Mouse (Mus musculus) forebrain, embryonic 16.5 days (tissue): ENCODE results near the gene Ppp2ca. TPM values are rescaled to one million over a fixed set of nuclear protein-coding genes. Genes with fewer than 3 reads are reported as not detected.
"Not testable (repeated sequence)": the region's sequence is repeated elsewhere in the genome, so short reads cannot be mapped to it uniquely, and the experiment has no call there.

ENCODE experiments used
- ATAC-seq: fragments of 200-750 bp; cut with Nextera tagmentation; 2 replicates; pipeline ENCODE4 v1.8.0; 2017; ENCODE audit warnings: mild to moderate bottlenecking, moderate library complexity
- H3K27ac ChIP-seq: fragments of 300-500 bp; sonication (generic); 2 replicates; pipeline ENCODE4 v1.5.1; 2014; ENCODE audit warnings: low read length, control low read depth
- H3K27me3 ChIP-seq: fragments of 300-500 bp; sonication (generic); replicated peaks from 2 replicates; pipeline ENCODE4 v1.6.1; 2014; ENCODE audit warnings: low read length; ENCODE audit not compliant: control insufficient read depth, insufficient read depth
- H3K36me3 ChIP-seq: fragments of 300-500 bp; sonication (generic); 2 replicates; pipeline ENCODE4 v1.6.1; 2014; ENCODE audit not compliant: control insufficient read depth, insufficient read depth
- H3K4me1 ChIP-seq: fragments of 300-500 bp; sonication (generic); replicated peaks from 2 replicates; pipeline ENCODE4 v1.6.1; 2014; ENCODE audit warnings: low read length; ENCODE audit not compliant: control insufficient read depth, insufficient read depth
- H3K4me2 ChIP-seq: fragments of 300-500 bp; sonication (generic); 2 replicates; pipeline ENCODE4 v1.6.1; 2014; ENCODE audit warnings: mild to moderate bottlenecking, low read length, control low read depth
- H3K4me3 ChIP-seq: fragments of 300-500 bp; sonication (generic); replicated peaks from 2 replicates; pipeline ENCODE4 v1.5.1; 2014; ENCODE audit warnings: mild to moderate bottlenecking, low read length, control low read depth
- H3K9ac ChIP-seq: fragments of 300-500 bp; sonication (generic); replicated peaks from 2 replicates; pipeline ENCODE4 v1.6.1; 2014; ENCODE audit warnings: low read depth, low read length, control low read depth
- H3K9me3 ChIP-seq: fragments of 300-500 bp; sonication (generic); 2 replicates; pipeline ENCODE4 v1.6.1; 2016; ENCODE audit warnings: low read length; ENCODE audit not compliant: control insufficient read depth
- WGBS: fragments of 180-500 bp; shearing (Covaris S2); extraction: QIAGEN DNeasy Blood & Tissue Kit; methylation state at CpG from one replicate; pipeline ENCODE4 v1.1.7; 2014; 5-methylcytosine and 5-hydroxymethylcytosine counted together
- microRNA-seq: library from miRNA; unstranded; fragments of <30 nt; microRNA quantifications from one replicate; pipeline ENCODE4, GENCODE M21; 2017
- polyA plus RNA-seq: library from polyadenylated mRNA; unstranded; fragments of >200 nt; fragmentation: Nextera tagmentation; extraction: Ambion mirVana; gene quantifications from 2 replicates; pipeline ENCODE4 v1.2.1, GENCODE M21; 2015

Ppp2ca gene
- polyA plus RNA-seq, 1 experiment from 2014 or later = 116 TPM

DNA sequence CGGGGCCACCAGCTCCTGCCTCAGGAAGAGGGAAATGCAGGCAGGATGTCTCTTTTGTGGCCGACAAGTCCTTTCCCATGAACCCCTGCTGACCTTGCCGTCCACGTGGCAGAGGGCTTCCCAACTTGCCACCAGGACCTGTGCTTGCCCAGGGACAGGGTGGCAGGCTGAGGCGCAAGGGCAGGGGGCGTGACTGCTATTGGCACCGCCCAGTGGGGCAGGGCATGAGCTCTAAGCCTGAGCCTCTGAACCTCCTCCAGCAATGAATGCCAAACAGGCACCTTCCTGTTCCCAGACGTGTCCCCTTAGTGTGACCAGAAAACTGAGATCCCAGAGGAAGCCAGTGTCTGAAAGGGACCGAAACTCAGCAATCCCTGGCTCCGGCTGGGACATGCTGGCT, 65.4 kb downstream of the Ppp2ca start:
- H3K9ac ChIP-seq = no peak overlapping the region
- no peak for ATAC-seq
- WGBS = 38% methylated on average over 10 of the region's 10 CpGs
- no peaks in the 10 kb centered on the region for H3K36me3 ChIP-seq
- peaks cover 16% of the 10 kb centered on the region for H3K27me3 ChIP-seq
- no peak overlapping the region for H3K27ac ChIP-seq
- H3K4me3 ChIP-seq = no peak overlapping the region
- no peaks in the 10 kb centered on the region for H3K9me3 ChIP-seq
- H3K4me1 ChIP-seq = 0 out of 2 replicates have a peak, but pooled peaks cover 9% of the 10 kb centered on the region
- H3K4me2 ChIP-seq = no peak overlapping the region

DNA sequence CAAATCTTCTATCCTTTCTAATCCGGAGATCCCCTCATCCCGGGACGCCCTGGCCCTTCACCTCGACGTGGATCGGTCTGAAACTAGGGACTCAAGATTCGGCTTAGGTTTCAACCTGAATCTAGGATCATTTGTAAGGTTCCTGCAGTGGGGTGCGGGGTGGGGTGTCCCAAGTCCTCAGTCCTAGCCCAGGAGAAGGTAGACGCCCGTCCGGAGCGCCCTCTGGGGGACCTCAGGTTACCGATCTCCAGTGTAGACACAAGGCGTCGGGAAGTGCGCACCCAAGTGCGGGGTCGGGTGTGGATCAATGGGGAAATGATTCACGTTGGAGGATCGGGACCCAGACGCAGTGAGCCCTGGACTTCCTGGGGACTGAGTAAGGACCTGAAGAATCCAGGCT, 68.6 kb downstream of the Ppp2ca start:
- Histone ChIP-seq H3K27me3 (peaks cover 22% of the 10 kb centered on the region), H3K9ac (no peak overlapping the region), H3K9me3 (no peaks in the 10 kb centered on the region), H3K4me1 (0 out of 2 replicates have a peak, but pooled peaks cover 9% of the 10 kb centered on the region), H3K36me3 (no peaks in the 10 kb centered on the region), H3K4me3 (no peak overlapping the region), H3K4me2 (no peak overlapping the region), H3K27ac (no peak overlapping the region)
- under 1% methylated on average over 21 of the region's 21 CpGs for WGBS
- ATAC-seq = no peak

DNA sequence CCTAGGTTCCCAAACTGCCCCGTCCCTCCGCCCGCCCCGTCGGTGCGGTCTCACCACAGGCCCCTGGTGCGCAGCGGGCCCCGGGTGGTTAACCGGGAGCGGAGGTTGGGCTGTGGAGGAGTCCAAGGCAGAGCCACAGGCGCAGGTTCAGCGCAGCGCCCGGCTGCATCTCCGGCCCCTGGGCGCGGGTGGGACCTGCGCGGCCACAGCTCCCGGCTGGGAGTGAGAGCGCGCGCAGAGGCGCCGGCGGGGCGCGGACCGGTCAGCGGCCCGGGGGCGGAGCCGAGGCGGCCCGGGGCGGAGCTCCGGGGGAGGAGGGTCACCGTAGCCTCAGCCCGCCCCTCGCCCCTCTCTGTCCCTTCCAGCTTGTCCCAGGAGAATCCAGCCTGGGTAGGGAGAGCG, 69.4 kb downstream of the Ppp2ca start:
- WGBS = 2% methylated on average over 20 of the region's 42 CpGs
- not testable (repeated sequence) for H3K9me3 ChIP-seq, H3K27ac ChIP-seq, H3K9ac ChIP-seq, H3K36me3 ChIP-seq, H3K4me1 ChIP-seq
- peaks cover 22% of the 10 kb centered on the region for H3K27me3 ChIP-seq
- H3K4me3 ChIP-seq = peak overlapping the region; percentile 35
- peak; percentile 58; the same call in 1 of the 2 replicates for ATAC-seq
- peak overlapping the region; percentile 56 for H3K4me2 ChIP-seq

DNA sequence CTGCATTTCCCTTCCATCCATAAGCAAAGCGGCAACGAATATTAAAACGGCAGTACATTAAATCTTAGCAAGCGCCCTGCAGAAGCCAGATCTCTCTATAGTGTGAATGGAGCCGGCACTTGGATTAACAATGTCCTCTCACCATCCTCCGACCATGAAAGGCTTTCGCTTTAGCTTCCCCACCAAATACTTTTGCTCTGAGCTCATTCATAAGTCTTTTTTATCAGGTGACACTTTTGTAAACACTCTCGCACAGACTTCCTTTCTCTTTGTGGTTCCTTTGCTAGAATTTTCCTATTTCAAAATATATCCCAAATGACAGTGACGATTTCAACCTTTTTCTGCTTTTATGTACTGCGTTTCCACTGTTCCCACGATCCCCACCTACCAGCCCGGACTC, 70.0 kb downstream of the Ppp2ca start:
- Histone ChIP-seq H3K9ac (0 out of 2 replicates have a peak overlapping the region, but pooled peaks have one; percentile 22), H3K27me3 (peaks cover 22% of the 10 kb centered on the region), H3K36me3 (no peaks in the 10 kb centered on the region), H3K27ac (no peak overlapping the region), H3K9me3 (no peaks in the 10 kb centered on the region), H3K4me3 (peak overlapping the region; percentile 35), H3K4me1 (0 out of 2 replicates have a peak, but pooled peaks cover 9% of the 10 kb centered on the region), H3K4me2 (peak overlapping the region; percentile 56)
- no peak; the same call in 1 of the 2 replicates for ATAC-seq
- WGBS = 18% methylated on average over 12 of the region's 12 CpGs

Small RNAs within 50 kb of the gene (microRNA-seq; reads per million reads assigned to microRNA genes)
- not detected for gene Gm24157
- 23.1 reads per million, percentile 36 among the genes with 10 or more reads in this experiment for gene Mir3061

Other genes with a start within 250 kb of the Ppp2ca start
- gene Jade2, start 241.0 kb upstream of the Ppp2ca start, polyA plus RNA-seq = 0.47 and 0.70 TPM in 2 replicates
- 119 TPM in 2 replicates for gene Cdkn2aipnl, start 131.0 kb upstream of the Ppp2ca start, polyA plus RNA-seq
- gene Ube2b, start 97.9 kb upstream of the Ppp2ca start, polyA plus RNA-seq = 279 and 306 TPM in 2 replicates
- 27.0 and 27.1 TPM in 2 replicates for gene Cdkl3, start 94.5 kb upstream of the Ppp2ca start, polyA plus RNA-seq
- gene Olfr1373, start 46.8 kb downstream of the Ppp2ca start, polyA plus RNA-seq = not detected in 2 replicates
- not detected in 2 replicates for gene Olfr1371, start 115.3 kb downstream of the Ppp2ca start, polyA plus RNA-seq
- 1,143 and 1,208 TPM in 2 replicates for gene Skp1a, start 133.3 kb downstream of the Ppp2ca start, polyA plus RNA-seq
- gene Tcf7, start 184.3 kb downstream of the Ppp2ca start, polyA plus RNA-seq = 2.7 and 4.8 TPM in 2 replicates